Mouse (Mus musculus) ES-E14 (cell line): Measurements from ENCODE around the gene Gm17018. TPM values are rescaled to one million over a fixed set of nuclear protein-coding genes. Genes with fewer than 3 reads are reported as not detected.

Experiments
- DNase-seq: peaks from one replicate; pipeline ENCODE4 v3.0.0-alpha.2; 2013; ENCODE audit warnings: low read depth, low spot score
- H3K27ac ChIP-seq: 2 replicates; pipeline ENCODE4 v1.5.1; 2012; ENCODE audit warnings: low read depth, mild to moderate bottlenecking, low read length, moderate library complexity, mixed read lengths; ENCODE audit not compliant: poor library complexity, insufficient read depth, severe bottlenecking
- H3K36me3 ChIP-seq: 2 replicates; pipeline ENCODE4 v1.6.1; 2012; ENCODE audit warnings: mild to moderate bottlenecking, low read length, moderate library complexity, mixed read lengths; ENCODE audit not compliant: control insufficient read depth, poor library complexity, insufficient read depth, severe bottlenecking
- H3K4me1 ChIP-seq, 2 experiments: fragments of 150-350 bp in 1 of 2; sonication (generic) in 1 of 2; 2 replicates each; pipeline ENCODE4 v1.6.1; 2012; ENCODE audit warnings: low read length in 2 of 2, mild to moderate bottlenecking in 1 of 2, mixed read lengths in 1 of 2; ENCODE audit not compliant: control insufficient read depth in 2 of 2, insufficient read depth in 2 of 2, poor library complexity in 1 of 2
- H3K4me3 ChIP-seq, 2 experiments: fragments of 150-350 bp in 1 of 2; sonication (generic) in 1 of 2; 2 replicates each; pipeline ENCODE4 v1.5.1; 2012; ENCODE audit warnings: low read length in 2 of 2, low read depth in 1 of 2, mild to moderate bottlenecking in 1 of 2, mixed read lengths in 1 of 2; ENCODE audit not compliant: insufficient read depth in 1 of 2, poor library complexity in 1 of 2, severe bottlenecking in 1 of 2
- H3K9ac ChIP-seq: 2 replicates; pipeline ENCODE4 v1.6.1; 2012; ENCODE audit warnings: low read depth, mild to moderate bottlenecking, low read length, mixed read lengths; ENCODE audit not compliant: poor library complexity, insufficient read depth, severe bottlenecking
- H3K9me3 ChIP-seq: fragments of 150-350 bp; sonication (generic); 2 replicates; pipeline ENCODE4 v1.6.1; 2012; ENCODE audit warnings: low read depth, mild to moderate bottlenecking, low read length; ENCODE audit not compliant: control insufficient read depth, insufficient read depth
- CHD2 ChIP-seq: IDR thresholded peaks from 2 replicates; pipeline ENCODE4 v1.6.1; 2014; ENCODE audit warnings: mild to moderate bottlenecking, low read depth, low read length, inconsistent platforms
- HCFC1 ChIP-seq: IDR thresholded peaks from 2 replicates; pipeline ENCODE4 v1.6.1; 2012; ENCODE audit warnings: low read length, inconsistent platforms, borderline replicate concordance; ENCODE audit not compliant: insufficient read depth
- MAFK ChIP-seq: IDR thresholded peaks from 2 replicates; pipeline ENCODE4 v1.6.1; 2014; ENCODE audit warnings: mild to moderate bottlenecking, low read depth, low read length, inconsistent platforms; ENCODE audit not compliant: insufficient read depth
- ZC3H11A ChIP-seq: IDR thresholded peaks from 2 replicates; pipeline ENCODE4 v1.6.1; 2012; ENCODE audit warnings: low read depth, mild to moderate bottlenecking, inconsistent platforms, low read length, borderline replicate concordance
- ZNF384 ChIP-seq: IDR thresholded peaks from 2 replicates; pipeline ENCODE4 v1.6.1; 2012; ENCODE audit warnings: low read depth, low read length, inconsistent platforms
- in situ Hi-C, 2 experiments: fragments of 600-800 bp; cut with MboI; formaldehyde crosslinking; loops; one replicate each; pipeline ENCODE4 v1.15.1; 2025; ENCODE audit warnings: low sequenced_read_pairs in 2 of 2, inconsistent platforms in 1 of 2; ENCODE audit not compliant: unreplicated experiment in 2 of 2
- total RNA-seq: library from RNA; depleted of rRNA; stranded (reverse); fragments of 300-350 nt; gene quantifications from 2 replicates; pipeline ENCODE4 v1.2.3, GENCODE M21; 2012

Gm17018 gene
- total RNA-seq, 1 experiment: 15.0 TPM

DNA sequence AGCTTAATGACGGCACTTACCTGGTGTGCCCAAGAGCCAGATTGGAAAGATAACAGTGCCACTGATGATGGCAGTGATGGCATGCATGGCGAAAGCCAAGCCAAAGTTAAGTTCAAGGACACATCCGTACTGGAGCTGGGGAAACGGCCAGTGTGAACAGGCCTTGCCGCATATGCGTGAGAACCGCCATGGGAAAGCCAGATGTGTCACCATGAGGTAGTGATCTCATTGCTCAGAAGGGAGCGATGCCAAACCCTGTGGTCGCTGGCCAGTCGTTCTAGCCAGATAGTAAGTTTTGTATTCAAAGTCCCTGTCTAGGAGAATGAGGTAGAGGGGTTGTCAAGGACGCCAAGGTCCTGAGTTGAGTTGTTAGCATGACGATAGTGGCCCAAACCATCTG is 44.2 kb upstream of the Gm17018 start:
- Histone ChIP-seq H3K36me3 (peaks cover 7% of the 10 kb centered on the region; the same call in 1 of the 2 replicates), H3K4me1 (no peaks in the 10 kb centered on the region), H3K27ac (no peak overlapping the region), H3K9me3 (no peaks in the 10 kb centered on the region), H3K9ac (no peak overlapping the region), H3K4me3 (no peak overlapping the region)
- in situ Hi-C loops: no loop called here
- no peak for DNase-seq
- no peak for TF ChIP-seq HCFC1
- no peak for TF ChIP-seq MAFK
- TF ChIP-seq ZNF384: no peak
- no peak for TF ChIP-seq ZC3H11A
- no peak for TF ChIP-seq CHD2

DNA sequence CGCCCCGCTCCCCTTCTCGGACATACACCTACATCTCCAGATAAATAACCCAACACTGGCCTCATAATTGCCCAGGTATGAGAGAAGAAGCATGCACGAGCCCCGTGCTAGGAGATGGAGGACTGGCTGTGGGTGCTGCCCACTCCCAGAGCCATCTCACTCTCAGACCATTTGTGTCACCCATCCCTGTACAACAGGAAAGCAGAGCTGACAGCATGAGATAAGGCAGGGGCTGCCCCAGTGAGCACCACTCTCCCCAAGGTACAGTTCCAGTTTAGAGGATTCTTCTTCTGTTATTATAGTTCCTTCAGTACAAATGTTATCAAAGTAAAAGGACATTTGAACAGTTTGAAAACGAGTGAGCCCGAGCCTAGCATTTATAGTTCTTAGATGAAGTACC is 33.0 kb upstream of the Gm17018 start:
- in situ Hi-C loops: no loop called here
- Histone ChIP-seq H3K4me1 (peaks cover 0 to 1% of the 10 kb centered on the region in 2 experiments; a peak in 1 of 4 replicates), H3K36me3 (peaks cover 10% of the 10 kb centered on the region; the same call in 1 of the 2 replicates), H3K27ac (no peak overlapping the region), H3K9me3 (no peaks in the 10 kb centered on the region), H3K9ac (no peak overlapping the region), H3K4me3 (no peak overlapping the region)
- no peak for DNase-seq
- TF ChIP-seq ZNF384 (no peak), CHD2 (no peak), HCFC1 (no peak), MAFK (no peak), ZC3H11A (no peak)

- H3K27ac ChIP-seq: no peak overlapping the region
- TF ChIP-seq ZNF384 (no peak), MAFK (no peak), CHD2 (no peak), HCFC1 (no peak), ZC3H11A (no peak)
- H3K4me1 ChIP-seq: peaks cover 0 to 1% of the 10 kb centered on the region in 2 experiments; a peak in 1 of 4 replicates
- in situ Hi-C loops: no loop called here
- DNase-seq: no peak
- no peak overlapping the region for H3K9ac ChIP-seq
- peaks cover 10% of the 10 kb centered on the region; the same call in 1 of the 2 replicates for H3K36me3 ChIP-seq
- no peak overlapping the region for H3K4me3 ChIP-seq
- H3K9me3 ChIP-seq: no peaks in the 10 kb centered on the region
Observed at GRCm38 (mm10) chr19:45527931-45528534, 32.4 kb upstream of the Gm17018 start.

- Histone ChIP-seq H3K36me3 (peaks cover 10% of the 10 kb centered on the region; the same call in 1 of the 2 replicates), H3K9ac (no peak overlapping the region), H3K27ac (no peak overlapping the region), H3K4me1 (peaks cover 0 to 1% of the 10 kb centered on the region in 2 experiments; a peak in 1 of 4 replicates), H3K4me3 (no peak overlapping the region), H3K9me3 (no peaks in the 10 kb centered on the region)
- DNase-seq: no peak
- in situ Hi-C loops: no loop called here
- TF ChIP-seq CHD2: no peak
- TF ChIP-seq ZC3H11A: no peak
- no peak for TF ChIP-seq MAFK
- no peak for TF ChIP-seq HCFC1
- TF ChIP-seq ZNF384: no peak
Observed at GRCm38 (mm10) chr19:45529294-45529693, 31.1 kb upstream of the Gm17018 start.
